Mouse (Mus musculus) limb, embryonic 14.5 days (tissue): Measurements from ENCODE around the gene F7. TPM values are rescaled to one million over a fixed set of nuclear protein-coding genes. Genes with fewer than 3 reads are reported as not detected.
A peak's percentile ranks its signal among the peaks of the same experiment; 100 is the strongest.

ENCODE experiments used
- ATAC-seq: fragments of 200-750 bp; cut with Nextera tagmentation; 2 replicates; pipeline ENCODE4 v1.8.0; 2017; ENCODE audit warnings: low read depth, moderate number of reproducible peaks, moderate TSS enrichment; ENCODE audit not compliant: low FRiP score
- DNase-seq: peaks from one replicate; pipeline ENCODE4 v3.0.0-alpha.2; 2015; ENCODE audit warnings: low spot score
- H3K27ac ChIP-seq: fragments of 300-500 bp; sonication (generic); replicated peaks from 2 replicates; pipeline ENCODE4 v1.5.1; 2014; ENCODE audit warnings: low read depth, mild to moderate bottlenecking, low read length, moderate library complexity, mixed read lengths
- H3K27me3 ChIP-seq: fragments of 300-500 bp; sonication (generic); 2 replicates; pipeline ENCODE4 v1.6.1; 2014; ENCODE audit warnings: low read length, mixed read lengths; ENCODE audit not compliant: control insufficient read depth, insufficient read depth
- H3K36me3 ChIP-seq: fragments of 300-500 bp; sonication (generic); 2 replicates; pipeline ENCODE4 v1.6.1; 2014; ENCODE audit warnings: mild to moderate bottlenecking, low read length, moderate library complexity, mixed read lengths; ENCODE audit not compliant: control insufficient read depth, insufficient read depth
- H3K4me1 ChIP-seq: fragments of 300-500 bp; sonication (generic); 2 replicates; pipeline ENCODE4 v1.6.1; 2014; ENCODE audit warnings: antibody characterized with exemption, low read length, mixed read lengths; ENCODE audit not compliant: control insufficient read depth, insufficient read depth
- H3K4me2 ChIP-seq: fragments of 300-500 bp; sonication (generic); replicated peaks from 2 replicates; pipeline ENCODE4 v1.6.1; 2014; ENCODE audit warnings: low read depth, mild to moderate bottlenecking, low read length, moderate library complexity; ENCODE audit not compliant: severe bottlenecking
- H3K4me3 ChIP-seq: fragments of 300-500 bp; sonication (generic); replicated peaks from 2 replicates; pipeline ENCODE4 v1.5.1; 2014; ENCODE audit warnings: low read length
- H3K9ac ChIP-seq: fragments of 300-500 bp; sonication (generic); 2 replicates; pipeline ENCODE4 v1.6.1; 2014; ENCODE audit warnings: mild to moderate bottlenecking, low read depth, low read length, moderate library complexity; ENCODE audit not compliant: severe bottlenecking
- H3K9me3 ChIP-seq: fragments of 300-500 bp; sonication (generic); 2 replicates; pipeline ENCODE4 v1.6.1; 2016; ENCODE audit warnings: low read length; ENCODE audit not compliant: control insufficient read depth
- POLR2A ChIP-seq: fragments of 200-500 bp; IDR thresholded peaks from 2 replicates; pipeline ENCODE4 v1.8.0; 2012; ENCODE audit warnings: inconsistent platforms, mild to moderate bottlenecking, moderate library complexity, borderline replicate concordance; ENCODE audit not compliant: insufficient read depth, insufficient read length; ENCODE audit errors: extremely low read depth
- WGBS: fragments of 180-500 bp; shearing (Covaris S2); extraction: QIAGEN DNeasy Blood & Tissue Kit; methylation state at CpG from one replicate; pipeline ENCODE4 v1.1.7; 2014; 5-methylcytosine and 5-hydroxymethylcytosine counted together
- polyA plus RNA-seq, 2 experiments: library from polyadenylated mRNA; depleted of rRNA in 1 of 2; stranded (reverse) in 1 of 2; unstranded in 1 of 2; fragments of >200 nt; fragmentation: Nextera tagmentation in 1 of 2; extraction: Ambion mirVana in 1 of 2; gene quantifications; 2 replicates each; pipeline versions ENCODE4 v1.2.1 to v1.2.3; 2012 to 2014

The F7 gene
- polyA plus RNA-seq, 2 experiments, result 0.08 TPM; not detected in 1

DNA sequence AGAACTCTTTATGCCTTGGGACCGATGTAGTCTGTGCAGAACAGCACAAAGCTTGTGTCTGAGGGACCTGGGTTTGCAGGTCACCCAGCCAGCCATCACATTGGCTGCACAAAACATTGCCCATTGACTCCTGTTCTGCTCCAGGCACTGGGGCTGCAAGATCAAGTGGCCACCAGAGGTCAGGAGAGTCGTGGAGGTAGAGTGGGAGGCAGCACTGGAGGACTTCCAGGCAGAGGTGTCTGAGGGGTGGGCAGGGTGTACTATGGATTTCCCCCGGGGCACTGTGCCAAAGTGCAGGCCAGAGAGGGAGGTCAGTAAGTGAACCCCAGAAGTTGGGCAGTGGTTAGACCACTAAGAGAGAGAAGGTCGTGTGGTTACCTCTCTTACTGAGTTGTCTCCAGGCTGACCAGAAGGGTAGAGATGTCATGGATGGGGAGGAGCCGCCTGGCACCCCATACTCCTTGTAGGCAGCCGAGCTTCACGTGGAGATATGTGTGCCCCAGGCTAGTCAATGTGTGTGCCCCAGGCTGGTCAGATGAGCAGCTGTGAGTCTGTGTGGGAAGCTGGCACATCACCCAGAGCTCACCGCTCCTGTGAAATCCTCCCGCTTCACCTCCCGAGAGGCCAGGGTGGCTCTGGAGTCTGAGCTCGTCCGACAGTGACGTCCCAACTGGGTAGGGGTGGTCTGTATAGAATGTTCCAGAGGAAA, 37.0 kb upstream of the F7 start:
- Histone ChIP-seq H3K27me3 (no peaks in the 10 kb centered on the region), H3K9me3 (no peaks in the 10 kb centered on the region), H3K4me1 (no peaks in the 10 kb centered on the region), H3K36me3 (peaks cover 7% of the 10 kb centered on the region), H3K27ac (no peak overlapping the region), H3K4me2 (no peak overlapping the region), H3K9ac (no peak overlapping the region), H3K4me3 (no peak overlapping the region)
- no peak for TF ChIP-seq POLR2A
- no peak for DNase-seq
- ATAC-seq, result no peak
- WGBS, result 75% methylated on average over 13 of the region's 13 CpGs

DNA sequence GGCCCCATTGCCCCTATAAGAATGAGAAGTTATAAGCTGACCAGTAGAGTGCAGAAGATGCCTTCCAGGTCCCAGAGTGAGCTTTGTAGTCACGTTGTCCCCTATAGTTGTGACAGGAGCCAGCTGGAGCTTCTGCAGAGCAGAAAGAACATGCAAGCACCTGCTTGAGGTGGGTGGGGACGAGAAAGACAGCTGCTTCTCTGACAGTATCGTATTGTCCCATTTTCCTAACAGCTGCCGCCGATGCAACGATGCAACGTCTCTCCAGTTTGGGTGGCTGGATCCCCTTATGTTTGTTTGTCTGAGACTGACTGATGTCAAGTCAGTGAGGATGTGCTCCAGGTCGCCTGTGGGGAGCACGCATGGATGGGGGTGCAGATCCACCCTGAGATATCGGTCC, 34.4 kb upstream of the F7 start:
- Histone ChIP-seq H3K9ac (no peak overlapping the region), H3K4me3 (no peak overlapping the region), H3K4me2 (no peak overlapping the region), H3K27ac (no peak overlapping the region), H3K36me3 (peaks cover 3% of the 10 kb centered on the region; the same call in 1 of the 2 replicates), H3K27me3 (no peaks in the 10 kb centered on the region), H3K9me3 (no peaks in the 10 kb centered on the region), H3K4me1 (peaks cover 7% of the 10 kb centered on the region)
- 73% methylated on average over 10 of the region's 10 CpGs for WGBS
- TF ChIP-seq POLR2A, result no peak
- DNase-seq, result peak; percentile 42
- ATAC-seq, result peak; percentile 48; the same call in 1 of the 2 replicates

DNA sequence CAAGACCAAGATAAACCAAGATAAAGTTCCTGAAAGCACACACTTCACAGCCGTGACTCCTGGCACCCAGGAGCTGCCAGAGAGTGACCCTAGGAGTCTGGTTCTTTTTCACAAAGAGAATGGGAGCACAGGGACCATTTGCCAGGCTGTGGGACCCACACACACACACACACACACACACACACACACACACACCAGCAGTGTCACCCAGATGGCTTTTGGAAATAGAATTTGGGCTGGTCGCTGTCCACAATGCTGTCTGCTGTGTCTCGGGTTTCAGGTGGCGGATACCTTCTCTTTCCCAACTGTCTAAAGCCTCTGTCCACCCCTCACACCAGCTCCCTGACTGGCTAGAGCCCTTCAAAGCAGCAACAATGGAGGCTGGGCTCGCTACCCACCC, 31.4 kb upstream of the F7 start:
- H3K27ac ChIP-seq, result no peak overlapping the region
- no peaks in the 10 kb centered on the region for H3K27me3 ChIP-seq
- no peak overlapping the region for H3K4me3 ChIP-seq
- no peak overlapping the region for H3K9ac ChIP-seq
- 73% methylated on average over 5 of the region's 5 CpGs for WGBS
- no peak for TF ChIP-seq POLR2A
- H3K4me2 ChIP-seq, result no peak overlapping the region
- DNase-seq, result no peak
- no peak for ATAC-seq
- H3K4me1 ChIP-seq, result peaks cover 19% of the 10 kb centered on the region
- no peaks in the 10 kb centered on the region for H3K9me3 ChIP-seq
- H3K36me3 ChIP-seq, result peaks cover 19% of the 10 kb centered on the region

DNA sequence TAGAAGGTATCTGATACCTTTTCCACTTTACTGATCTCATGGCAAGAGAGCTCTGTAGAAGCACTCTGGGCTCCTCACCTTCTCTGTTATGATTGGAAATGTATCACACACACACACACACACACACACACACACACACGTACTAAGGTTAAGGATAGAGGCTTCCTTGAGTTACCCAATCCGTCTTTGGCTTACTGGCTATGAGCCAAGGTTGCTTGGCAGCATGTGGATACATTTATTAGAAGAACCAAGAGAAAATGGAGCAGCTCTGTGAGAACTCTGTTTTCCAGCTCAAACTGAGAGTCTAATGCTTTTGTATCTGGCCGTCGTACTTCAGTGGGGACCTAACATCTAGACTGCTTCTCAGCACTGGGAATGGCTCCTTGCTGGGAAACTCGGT, 30.4 kb upstream of the F7 start:
- 46% methylated on average over 5 of the region's 5 CpGs for WGBS
- Histone ChIP-seq H3K36me3 (peaks cover 23% of the 10 kb centered on the region), H3K9ac (no peak overlapping the region), H3K27me3 (no peaks in the 10 kb centered on the region), H3K9me3 (no peaks in the 10 kb centered on the region), H3K4me3 (no peak overlapping the region), H3K4me2 (no peak overlapping the region), H3K4me1 (peaks cover 19% of the 10 kb centered on the region), H3K27ac (no peak overlapping the region)
- DNase-seq (peak; percentile 52), ATAC-seq (no peak)
- TF ChIP-seq POLR2A, result no peak

DNA sequence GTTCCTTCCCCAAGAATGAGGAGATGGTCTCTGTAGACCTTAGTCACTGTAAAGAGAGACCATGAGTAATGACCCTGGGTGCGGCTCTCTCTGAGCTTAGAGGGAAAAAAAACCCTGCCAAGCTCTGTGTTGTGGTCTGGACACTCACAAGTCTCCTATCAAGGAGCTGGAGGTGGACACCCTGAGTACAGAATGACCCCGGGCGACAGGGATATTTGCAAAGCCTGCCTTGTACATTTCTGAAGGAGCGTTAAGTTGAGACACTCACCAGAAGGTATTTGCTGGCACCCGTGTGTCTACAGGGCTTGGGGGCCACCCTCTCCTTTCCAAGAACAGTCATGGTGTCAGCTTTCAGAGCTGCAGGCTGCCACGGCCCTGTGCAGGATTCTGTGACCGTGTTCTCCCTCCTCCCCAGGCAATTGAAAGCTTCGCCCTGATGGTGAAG, 29.0 kb upstream of the F7 start:
- no peak for TF ChIP-seq POLR2A
- Histone ChIP-seq H3K36me3 (peaks cover 35% of the 10 kb centered on the region), H3K4me3 (no peak overlapping the region), H3K27ac (0 out of 2 replicates have a peak overlapping the region, but pooled peaks have one; percentile 41), H3K9ac (no peak overlapping the region), H3K27me3 (no peaks in the 10 kb centered on the region), H3K4me1 (peaks cover 19% of the 10 kb centered on the region), H3K9me3 (no peaks in the 10 kb centered on the region), H3K4me2 (no peak overlapping the region)
- ATAC-seq, result peak; percentile 54; the same call in 1 of the 2 replicates
- 26% methylated on average over 8 of the region's 8 CpGs for WGBS
- DNase-seq, result peak; percentile 38
